Mouse (Mus musculus): ENCODE data around the gene Nkapd1. TPM values are rescaled to one million over a fixed set of nuclear protein-coding genes. Genes with fewer than 3 reads are reported as not detected.

The Nkapd1 gene
- polyA plus RNA-seq, 1 experiment: 4.0 TPM

DNA sequence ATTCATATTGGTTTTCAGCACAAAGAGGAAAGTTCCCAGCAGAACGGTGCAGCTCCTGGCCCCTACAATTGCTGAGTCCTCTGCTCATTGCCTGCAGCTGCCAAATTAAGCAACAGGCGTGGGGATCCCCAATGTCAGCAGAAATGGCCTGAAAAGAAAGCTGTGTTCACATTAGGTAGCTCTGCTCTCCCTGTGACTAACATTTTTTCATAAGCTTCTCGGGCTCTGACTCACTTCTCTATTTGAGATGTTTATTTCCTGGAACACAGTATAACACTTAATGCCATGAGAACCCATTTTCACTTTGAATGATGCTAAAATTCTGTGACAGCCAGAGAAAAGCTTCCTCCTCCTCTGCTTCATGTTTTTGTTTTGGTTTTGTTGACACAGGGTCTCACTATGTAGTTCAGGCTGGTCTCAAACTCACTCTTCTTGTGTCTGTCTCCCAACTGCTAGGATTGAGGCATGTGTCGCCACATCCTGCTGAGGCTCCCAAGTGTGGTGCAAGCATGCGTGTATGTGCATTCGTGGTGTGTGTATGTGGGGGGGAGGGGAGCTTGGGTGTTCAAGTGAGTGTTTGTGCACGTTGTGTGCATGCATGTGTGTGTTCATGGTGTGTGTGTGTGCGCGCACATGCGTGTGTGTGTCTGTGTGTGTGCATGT is 26.3 kb downstream of the Nkapd1 start:
- TF ChIP-seq POLR2A (IDR thresholded peaks at IDR 0.05; ENCODE audit: low read depth, low read length): no peak
- Histone ChIP-seq H3K4me1 (ENCODE audit: control insufficient read depth, insufficient read depth, insufficient read length) (0 out of 2 replicates have a peak, but pooled peaks cover 2% of the 10 kb centered on the region), H3K27ac (ENCODE audit: insufficient read depth, low read length) (no peak overlapping the region), H3K27me3 (ENCODE audit: control insufficient read depth, insufficient read depth, low read length) (no peaks in the 10 kb centered on the region), H3K36me3 (ENCODE audit: control insufficient read depth, insufficient read depth, low read length) (peaks cover 6% of the 10 kb centered on the region; the same call in 1 of the 2 replicates), H3K4me3 (ENCODE audit: extremely low read depth, insufficient read depth, insufficient read length) (no peak overlapping the region)
- 49% methylated on average over 10 of the region's 10 CpGs for WGBS
- no peak for DNase-seq (ENCODE audit: low read depth in 1 of 2, low spot score in 2 of 2)

DNA sequence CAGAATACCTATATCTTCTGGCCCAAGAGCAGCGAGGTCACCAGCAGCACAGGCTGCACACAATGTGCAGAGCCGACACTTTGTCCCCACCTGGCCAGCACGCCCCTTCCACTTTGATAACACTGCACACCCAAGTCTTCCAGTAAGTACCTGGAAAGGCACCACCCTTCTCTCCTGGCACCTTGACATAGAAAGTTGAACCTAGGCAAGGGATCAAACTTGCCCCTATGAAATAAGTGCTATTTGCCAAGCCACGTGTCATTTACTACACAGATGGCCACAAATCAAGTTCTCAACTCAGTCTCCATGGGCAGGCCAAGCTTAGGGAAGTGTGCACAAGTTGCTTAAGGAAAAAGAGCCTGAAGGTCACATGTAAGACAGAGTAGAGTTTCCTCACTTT is 30.3 kb downstream of the Nkapd1 start:
- DNase-seq (ENCODE audit: low read depth in 1 of 2, low spot score in 2 of 2): no peak

GRCm38 (mm10) chr9:50585145-50585818 is 32.0 kb downstream of the Nkapd1 start:
- Histone ChIP-seq H3K36me3 (ENCODE audit: control insufficient read depth, insufficient read depth, low read length) (no peaks in the 10 kb centered on the region), H3K27ac (ENCODE audit: insufficient read depth, low read length) (no peak overlapping the region), H3K4me1 (ENCODE audit: control insufficient read depth, insufficient read depth, insufficient read length) (0 out of 2 replicates have a peak, but pooled peaks cover 2% of the 10 kb centered on the region), H3K4me3 (ENCODE audit: extremely low read depth, insufficient read depth, insufficient read length) (no peak overlapping the region), H3K27me3 (ENCODE audit: control insufficient read depth, insufficient read depth, low read length) (no peaks in the 10 kb centered on the region)
- WGBS: 89% methylated on average over 6 of the region's 6 CpGs
- no peak for TF ChIP-seq POLR2A (IDR thresholded peaks at IDR 0.05; ENCODE audit: low read depth, low read length)
- no peak for TF ChIP-seq CTCF (IDR thresholded peaks at IDR 0.05; ENCODE audit: extremely low read depth, insufficient read depth, insufficient read length, insufficient replicate concordance)
- no peak for DNase-seq (ENCODE audit: low read depth in 1 of 2, low spot score in 2 of 2)

More for the DNA sequence above, 30.3 kb downstream of the Nkapd1 start:
- Histone ChIP-seq H3K27me3 (ENCODE audit: control insufficient read depth, insufficient read depth, low read length) (no peaks in the 10 kb centered on the region), H3K4me3 (ENCODE audit: extremely low read depth, insufficient read depth, insufficient read length) (no peak overlapping the region), H3K27ac (ENCODE audit: insufficient read depth, low read length) (no peak overlapping the region), H3K4me1 (ENCODE audit: control insufficient read depth, insufficient read depth, insufficient read length) (0 out of 2 replicates have a peak, but pooled peaks cover 2% of the 10 kb centered on the region), H3K36me3 (ENCODE audit: control insufficient read depth, insufficient read depth, low read length) (no peaks in the 10 kb centered on the region)
- TF ChIP-seq POLR2A (IDR thresholded peaks at IDR 0.05; ENCODE audit: low read depth, low read length): no peak
- 86% methylated on average over 4 of the region's 4 CpGs for WGBS

DNA sequence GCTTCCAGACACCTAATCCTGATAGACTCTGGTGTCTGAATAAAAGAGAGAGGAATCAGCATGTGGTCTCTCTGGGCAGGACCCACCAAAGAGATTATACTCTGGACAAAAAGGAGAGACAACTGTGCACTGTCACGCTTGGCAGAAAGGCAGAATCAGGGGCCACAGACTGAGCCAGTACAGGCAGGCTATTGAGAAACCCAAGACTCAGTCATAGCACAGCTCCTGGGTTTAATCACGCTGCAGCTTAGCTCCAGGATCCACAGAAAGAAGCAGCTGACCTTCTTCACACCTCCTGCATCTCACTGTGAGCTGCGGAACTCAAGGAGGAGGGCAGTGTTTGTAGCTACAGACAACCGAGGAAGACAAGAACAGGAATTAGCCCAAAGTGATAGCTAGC is 36.9 kb downstream of the Nkapd1 start:
- Histone ChIP-seq H3K4me3 (ENCODE audit: extremely low read depth, insufficient read depth, insufficient read length) (no peak overlapping the region), H3K27ac (ENCODE audit: insufficient read depth, low read length) (no peak overlapping the region)

GRCm38 (mm10) chr9:50569599-50570525 is 47.4 kb downstream of the Nkapd1 start:
- no peaks in the 10 kb centered on the region for H3K36me3 ChIP-seq (ENCODE audit: control insufficient read depth, insufficient read depth, low read length)
- no peak overlapping the region for H3K27ac ChIP-seq (ENCODE audit: insufficient read depth, low read length)
- DNase-seq (ENCODE audit: low read depth in 1 of 2, low spot score in 2 of 2): no peak
- no peak for TF ChIP-seq POLR2A (IDR thresholded peaks at IDR 0.05; ENCODE audit: low read depth, low read length)
- no peak for TF ChIP-seq CTCF (IDR thresholded peaks at IDR 0.05; ENCODE audit: extremely low read depth, insufficient read depth, insufficient read length, insufficient replicate concordance)
- H3K4me1 ChIP-seq (ENCODE audit: control insufficient read depth, insufficient read depth, insufficient read length): no peaks in the 10 kb centered on the region
- 86% methylated on average over 10 of the region's 10 CpGs for WGBS
- no peaks in the 10 kb centered on the region for H3K27me3 ChIP-seq (ENCODE audit: control insufficient read depth, insufficient read depth, low read length)
- H3K4me3 ChIP-seq (ENCODE audit: extremely low read depth, insufficient read depth, insufficient read length): no peak overlapping the region

More for the DNA sequence above, 36.9 kb downstream of the Nkapd1 start:
- H3K36me3 ChIP-seq (ENCODE audit: control insufficient read depth, insufficient read depth, low read length): no peaks in the 10 kb centered on the region
- DNase-seq (ENCODE audit: low read depth in 1 of 2, low spot score in 2 of 2): no peak
- no peaks in the 10 kb centered on the region for H3K27me3 ChIP-seq (ENCODE audit: control insufficient read depth, insufficient read depth, low read length)
- TF ChIP-seq POLR2A (IDR thresholded peaks at IDR 0.05; ENCODE audit: low read depth, low read length) (no peak), CTCF (IDR thresholded peaks at IDR 0.05; ENCODE audit: extremely low read depth, insufficient read depth, insufficient read length, insufficient replicate concordance) (no peak)
- H3K4me1 ChIP-seq (ENCODE audit: control insufficient read depth, insufficient read depth, insufficient read length): no peaks in the 10 kb centered on the region
- WGBS: 85% methylated on average over 4 of the region's 4 CpGs

DNA sequence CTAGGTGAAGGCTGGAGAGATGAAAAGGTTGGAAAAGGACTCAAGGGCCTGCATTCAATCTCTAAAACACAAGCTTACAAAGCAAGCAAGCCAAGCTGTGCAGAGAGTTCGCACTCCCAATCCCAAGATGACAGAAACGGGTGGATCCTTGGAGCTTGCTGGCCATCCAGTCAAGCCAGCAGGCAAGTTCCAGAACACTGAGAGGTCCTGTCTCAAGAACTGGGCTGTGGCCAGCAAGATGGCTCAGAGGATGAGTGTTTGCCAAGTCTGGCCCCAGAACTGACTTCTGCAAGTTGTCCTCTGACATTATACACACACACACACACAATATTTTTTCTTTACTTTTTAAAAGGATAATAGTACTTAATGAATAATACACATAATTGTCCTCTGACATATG is 49.4 kb downstream of the Nkapd1 start:
- Histone ChIP-seq H3K4me3 (ENCODE audit: extremely low read depth, insufficient read depth, insufficient read length) (no peak overlapping the region), H3K27me3 (ENCODE audit: control insufficient read depth, insufficient read depth, low read length) (no peaks in the 10 kb centered on the region), H3K27ac (ENCODE audit: insufficient read depth, low read length) (no peak overlapping the region), H3K36me3 (ENCODE audit: control insufficient read depth, insufficient read depth, low read length) (no peaks in the 10 kb centered on the region), H3K4me1 (ENCODE audit: control insufficient read depth, insufficient read depth, insufficient read length) (no peaks in the 10 kb centered on the region)
- DNase-seq (ENCODE audit: low read depth in 1 of 2, low spot score in 2 of 2): no peak
- TF ChIP-seq POLR2A (IDR thresholded peaks at IDR 0.05; ENCODE audit: low read depth, low read length) (no peak), CTCF (IDR thresholded peaks at IDR 0.05; ENCODE audit: extremely low read depth, insufficient read depth, insufficient read length, insufficient replicate concordance) (no peak)
- WGBS: 94% methylated on average over 2 of the region's 2 CpGs

Measured in spleen, adult 2 months (tissue).